Mouse (Mus musculus): ENCODE measurements around the gene Slc22a12. TPM values are rescaled to one million over a fixed set of nuclear protein-coding genes. Genes with fewer than 3 reads are reported as not detected.

Gene Slc22a12
- 0.17 TPM for polyA plus RNA-seq (2014; fragmentation: Illumina TruSeq; extraction: RNeasy Lipid Tissue Mini Kit (QIAGEN cat#74804); ENCODE audit: low read depth, low replicate concordance)

DNA sequence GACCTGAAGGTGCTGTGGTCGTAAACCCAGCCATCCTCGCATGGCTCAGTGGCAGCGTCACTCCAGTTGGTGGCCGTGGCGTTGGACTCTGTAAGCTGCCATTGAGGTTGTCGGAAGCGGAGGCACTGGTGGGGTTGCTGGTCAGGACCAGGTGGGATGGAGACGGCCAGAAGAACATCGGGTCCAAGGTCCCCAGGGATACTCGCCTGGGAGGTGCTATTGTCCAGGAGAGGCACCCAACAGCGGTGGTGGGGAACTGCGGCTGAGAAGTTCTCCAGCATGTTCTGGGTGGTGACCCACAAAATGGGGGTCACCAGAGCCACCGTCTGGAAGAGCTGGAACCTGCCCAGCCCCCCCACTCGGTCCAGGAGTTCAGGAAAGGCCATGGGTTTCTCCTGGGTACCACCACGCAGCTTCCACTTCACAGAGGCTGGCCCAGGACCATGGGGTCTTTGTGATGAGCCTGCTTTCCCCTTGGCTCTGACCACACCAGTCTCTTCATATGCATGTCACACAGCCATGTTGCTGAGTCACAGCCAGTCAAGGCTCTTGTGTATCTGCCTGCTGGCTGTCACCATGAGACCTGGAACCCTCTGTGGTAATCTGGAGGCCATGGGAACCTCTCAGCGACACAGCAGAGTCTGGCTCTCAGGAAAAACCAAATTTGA lies at the start of gene Slc22a12:
TSS of gene Slc22a12 (minus strand) at position 666 of the 668 bp plus-strand sequence.

Other genes with a start within 250 kb of the Slc22a12 start
- 15.2 TPM for gene Cdc42bpg, start 236.6 kb downstream of the Slc22a12 start, polyA plus RNA-seq (2014; fragmentation: Illumina TruSeq; extraction: RNeasy Lipid Tissue Mini Kit (QIAGEN cat#74804); ENCODE audit: low read depth, low replicate concordance)
- 23.6 TPM for gene Men1, start 208.1 kb downstream of the Slc22a12 start, polyA plus RNA-seq (2014; fragmentation: Illumina TruSeq; extraction: RNeasy Lipid Tissue Mini Kit (QIAGEN cat#74804); ENCODE audit: low read depth, low replicate concordance)
- gene Map4k2, start 201.9 kb downstream of the Slc22a12 start, polyA plus RNA-seq (2014; fragmentation: Illumina TruSeq; extraction: RNeasy Lipid Tissue Mini Kit (QIAGEN cat#74804); ENCODE audit: low read depth, low replicate concordance) = 36.8 TPM
- gene Sf1, start 179.3 kb downstream of the Slc22a12 start, polyA plus RNA-seq (2014; fragmentation: Illumina TruSeq; extraction: RNeasy Lipid Tissue Mini Kit (QIAGEN cat#74804); ENCODE audit: low read depth, low replicate concordance) = 195 TPM
- gene Pygm, start 158.6 kb downstream of the Slc22a12 start, polyA plus RNA-seq (2014; fragmentation: Illumina TruSeq; extraction: RNeasy Lipid Tissue Mini Kit (QIAGEN cat#74804); ENCODE audit: low read depth, low replicate concordance) = 10.1 TPM
- 44.5 TPM for gene Rasgrp2, start 143.7 kb downstream of the Slc22a12 start, polyA plus RNA-seq (2014; fragmentation: Illumina TruSeq; extraction: RNeasy Lipid Tissue Mini Kit (QIAGEN cat#74804); ENCODE audit: low read depth, low replicate concordance)
- gene Nrxn2, start 124.3 kb downstream of the Slc22a12 start, polyA plus RNA-seq (2014; fragmentation: Illumina TruSeq; extraction: RNeasy Lipid Tissue Mini Kit (QIAGEN cat#74804); ENCODE audit: low read depth, low replicate concordance) = 1.1 TPM

Data from adipose tissue, adult 10 weeks (tissue).